Mouse (Mus musculus) embryonic facial prominence, embryonic 11.5 days (tissue): ENCODE data around the gene Rsad2. TPM values are rescaled to one million over a fixed set of nuclear protein-coding genes. Genes with fewer than 3 reads are reported as not detected.
"Not testable (repeated sequence)": the region's sequence is repeated elsewhere in the genome, so short reads cannot be mapped to it uniquely, and the experiment has no call there.

ENCODE experiments used
- ATAC-seq: fragments of 200-750 bp; cut with Nextera tagmentation; replicated peaks from 2 replicates; pipeline ENCODE4 v1.8.0; 2017; ENCODE audit warnings: low read depth; ENCODE audit not compliant: insufficient number of reproducible peaks, low FRiP score, low TSS enrichment
- DNase-seq: peaks from one replicate; pipeline ENCODE4 v3.0.0-alpha.2; 2015; ENCODE audit warnings: low spot score
- H3K27ac ChIP-seq: fragments of 300-500 bp; sonication (generic); replicated peaks from 2 replicates; pipeline ENCODE4 v1.5.1; 2014; ENCODE audit warnings: mild to moderate bottlenecking, low read depth, low read length, control low read depth
- H3K27me3 ChIP-seq: fragments of 300-500 bp; sonication (generic); 2 replicates; pipeline ENCODE4 v1.6.1; 2014; ENCODE audit warnings: mild to moderate bottlenecking, low read length, moderate library complexity, mixed read lengths; ENCODE audit not compliant: control insufficient read depth, insufficient read depth
- H3K36me3 ChIP-seq: fragments of 300-500 bp; sonication (generic); replicated peaks from 2 replicates; pipeline ENCODE4 v1.6.1; 2014; ENCODE audit warnings: low read depth, mild to moderate bottlenecking, low read length, moderate library complexity, mixed read lengths; ENCODE audit not compliant: control insufficient read depth, insufficient read depth
- H3K4me1 ChIP-seq: fragments of 300-500 bp; sonication (generic); 2 replicates; pipeline ENCODE4 v1.6.1; 2014; ENCODE audit warnings: low read length, mixed read lengths; ENCODE audit not compliant: control insufficient read depth, insufficient read depth
- H3K4me2 ChIP-seq: fragments of 300-500 bp; sonication (generic); 2 replicates; pipeline ENCODE4 v1.6.1; 2014; ENCODE audit warnings: low read depth, mild to moderate bottlenecking, control low read depth, low read length, moderate library complexity
- H3K4me3 ChIP-seq: fragments of 300-500 bp; sonication (generic); 2 replicates; pipeline ENCODE4 v1.5.1; 2014; ENCODE audit warnings: low read depth, low read length, control low read depth
- H3K9ac ChIP-seq: fragments of 300-500 bp; sonication (generic); replicated peaks from 2 replicates; pipeline ENCODE4 v1.6.1; 2014; ENCODE audit warnings: mild to moderate bottlenecking, control low read depth, low read length
- H3K9me3 ChIP-seq: fragments of 300-500 bp; sonication (generic); replicated peaks from 2 replicates; pipeline ENCODE4 v1.6.1; 2016; ENCODE audit warnings: mild to moderate bottlenecking, low read length, inconsistent platforms, mixed read lengths; ENCODE audit not compliant: control insufficient read depth
- WGBS: fragments of 180-500 bp; shearing (Covaris S2); extraction: QIAGEN DNeasy Blood & Tissue Kit; methylation state at CpG from one replicate; pipeline ENCODE4 v1.1.7; 2014; 5-methylcytosine and 5-hydroxymethylcytosine counted together
- polyA plus RNA-seq: library from polyadenylated mRNA; unstranded; fragments of >200 nt; fragmentation: Nextera tagmentation; extraction: Ambion mirVana; gene quantifications from 2 replicates; pipeline ENCODE4 v1.2.1, GENCODE M21; 2014

Rsad2 gene
- polyA plus RNA-seq, 1 experiment from 2014 or later = 1.0 TPM

DNA sequence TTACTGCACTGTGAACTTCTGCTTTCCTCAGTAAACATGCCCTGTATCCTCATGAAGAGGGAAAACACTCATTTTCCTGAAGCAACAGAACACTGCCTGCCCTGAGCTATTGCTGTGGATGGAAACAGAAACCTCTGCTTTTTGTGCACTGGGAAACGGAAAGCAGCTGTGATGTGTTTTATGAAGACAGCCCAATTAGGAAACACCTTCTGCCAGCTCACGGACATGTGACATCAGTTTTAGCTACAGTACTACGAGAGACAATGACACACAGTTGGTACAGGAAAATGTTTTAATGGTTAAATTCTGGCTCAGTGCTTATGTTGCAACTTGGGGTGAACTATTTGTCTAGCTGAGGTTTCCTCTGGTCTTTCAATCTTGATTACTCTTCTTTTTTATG, 16.9 kb downstream of the Rsad2 start:
- no peak overlapping the region for H3K4me3 ChIP-seq
- no peak overlapping the region for H3K27ac ChIP-seq
- no peaks in the 10 kb centered on the region for H3K4me1 ChIP-seq
- WGBS = 67% methylated on average over 3 of the region's 3 CpGs
- H3K36me3 ChIP-seq = no peaks in the 10 kb centered on the region
- no peak overlapping the region for H3K9ac ChIP-seq
- ATAC-seq = no peak
- no peaks in the 10 kb centered on the region for H3K9me3 ChIP-seq
- DNase-seq = no peak
- H3K27me3 ChIP-seq = no peaks in the 10 kb centered on the region
- H3K4me2 ChIP-seq = no peak overlapping the region

- Histone ChIP-seq H3K4me2 (no peak overlapping the region), H3K36me3 (no peaks in the 10 kb centered on the region), H3K9ac (no peak overlapping the region), H3K27me3 (no peaks in the 10 kb centered on the region), H3K4me1 (no peaks in the 10 kb centered on the region), H3K9me3 (no peaks in the 10 kb centered on the region), H3K27ac (no peak overlapping the region), H3K4me3 (no peak overlapping the region)
- 73% methylated on average over 3 of the region's 3 CpGs for WGBS
- no peak for DNase-seq
- no peak for ATAC-seq
Measured at GRCm38 (mm10) chr12:26437950-26438349, 18.3 kb downstream of the Rsad2 start.

- Histone ChIP-seq H3K27me3 (no peaks in the 10 kb centered on the region), H3K27ac (no peak overlapping the region), H3K36me3 (no peaks in the 10 kb centered on the region), H3K4me3 (no peak overlapping the region), H3K9ac (no peak overlapping the region), H3K4me2 (no peak overlapping the region), H3K4me1 (no peaks in the 10 kb centered on the region), H3K9me3 (no peaks in the 10 kb centered on the region)
- whole genome bisulfite sequencing = 93% methylated on average over 4 of the region's 4 CpGs
- ATAC-seq = no peak
- DNase-seq = no peak
Measured at GRCm38 (mm10) chr12:26436334-26436733, 19.9 kb downstream of the Rsad2 start.

- not testable (repeated sequence) for DNase-seq
Measured at GRCm38 (mm10) chr12:26428771-26429170, 27.5 kb downstream of the Rsad2 start.

GRCm38 (mm10) chr12:26424841-26425240, 31.4 kb downstream of the Rsad2 start:
- H3K4me3 ChIP-seq = no peak overlapping the region
- DNase-seq = peak; percentile 82

More at GRCm38 (mm10) chr12:26428771-26429170, 27.5 kb downstream of the Rsad2 start:
- ATAC-seq, H3K36me3 ChIP-seq, H3K9me3 ChIP-seq, H3K4me2 ChIP-seq, H3K27ac ChIP-seq, H3K4me1 ChIP-seq, H3K27me3 ChIP-seq, H3K9ac ChIP-seq, H3K4me3 ChIP-seq: not testable (repeated sequence)
- WGBS = 88% methylated on average over 2 of the region's 2 CpGs

DNA sequence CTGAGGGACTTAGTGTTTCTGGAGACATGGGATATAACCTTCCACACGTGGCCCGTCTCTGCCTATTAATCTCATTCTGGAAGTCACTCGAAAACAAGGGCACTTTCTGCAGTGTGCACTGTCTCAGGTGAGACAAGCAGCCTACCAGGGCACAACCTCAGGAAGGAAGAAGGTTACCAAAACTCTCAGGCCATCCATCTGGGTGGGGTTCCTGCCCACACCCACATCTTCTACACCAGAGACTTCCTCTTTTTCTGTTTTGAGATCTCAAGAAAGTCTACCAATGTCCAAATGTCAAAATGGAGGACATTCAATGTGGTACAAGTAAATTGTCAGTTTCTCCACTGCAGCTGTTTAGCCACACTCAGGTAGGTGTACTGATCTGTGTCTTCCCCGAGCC, 37.9 kb downstream of the Rsad2 start:
- no peak overlapping the region for H3K4me2 ChIP-seq
- no peaks in the 10 kb centered on the region; the same call in 1 of the 2 replicates for H3K4me1 ChIP-seq
- H3K36me3 ChIP-seq = no peaks in the 10 kb centered on the region
- no peaks in the 10 kb centered on the region for H3K9me3 ChIP-seq
- no peak overlapping the region for H3K9ac ChIP-seq
- H3K27me3 ChIP-seq = no peaks in the 10 kb centered on the region
- 87% methylated on average over 4 of the region's 4 CpGs for WGBS
- ATAC-seq (no peak), DNase-seq (no peak)
- no peak overlapping the region for H3K4me3 ChIP-seq
- H3K27ac ChIP-seq = no peak overlapping the region

More at GRCm38 (mm10) chr12:26424841-26425240, 31.4 kb downstream of the Rsad2 start:
- Histone ChIP-seq H3K27ac (no peak overlapping the region), H3K27me3 (no peaks in the 10 kb centered on the region), H3K36me3 (no peaks in the 10 kb centered on the region), H3K9me3 (no peaks in the 10 kb centered on the region), H3K4me2 (no peak overlapping the region), H3K9ac (no peak overlapping the region), H3K4me1 (no peaks in the 10 kb centered on the region)
- ATAC-seq = no peak
- WGBS = 93% methylated on average over 2 of the region's 2 CpGs

- DNase-seq (no peak), ATAC-seq (no peak)
- Histone ChIP-seq H3K27ac (no peak overlapping the region), H3K9ac (no peak overlapping the region), H3K36me3 (no peaks in the 10 kb centered on the region), H3K4me1 (no peaks in the 10 kb centered on the region; the same call in 1 of the 2 replicates), H3K27me3 (no peaks in the 10 kb centered on the region), H3K4me3 (no peak overlapping the region), H3K9me3 (no peaks in the 10 kb centered on the region), H3K4me2 (no peak overlapping the region)
- 65% methylated on average over 7 of the region's 7 CpGs for WGBS
Measured at GRCm38 (mm10) chr12:26416636-26417295, 39.5 kb downstream of the Rsad2 start.

DNA sequence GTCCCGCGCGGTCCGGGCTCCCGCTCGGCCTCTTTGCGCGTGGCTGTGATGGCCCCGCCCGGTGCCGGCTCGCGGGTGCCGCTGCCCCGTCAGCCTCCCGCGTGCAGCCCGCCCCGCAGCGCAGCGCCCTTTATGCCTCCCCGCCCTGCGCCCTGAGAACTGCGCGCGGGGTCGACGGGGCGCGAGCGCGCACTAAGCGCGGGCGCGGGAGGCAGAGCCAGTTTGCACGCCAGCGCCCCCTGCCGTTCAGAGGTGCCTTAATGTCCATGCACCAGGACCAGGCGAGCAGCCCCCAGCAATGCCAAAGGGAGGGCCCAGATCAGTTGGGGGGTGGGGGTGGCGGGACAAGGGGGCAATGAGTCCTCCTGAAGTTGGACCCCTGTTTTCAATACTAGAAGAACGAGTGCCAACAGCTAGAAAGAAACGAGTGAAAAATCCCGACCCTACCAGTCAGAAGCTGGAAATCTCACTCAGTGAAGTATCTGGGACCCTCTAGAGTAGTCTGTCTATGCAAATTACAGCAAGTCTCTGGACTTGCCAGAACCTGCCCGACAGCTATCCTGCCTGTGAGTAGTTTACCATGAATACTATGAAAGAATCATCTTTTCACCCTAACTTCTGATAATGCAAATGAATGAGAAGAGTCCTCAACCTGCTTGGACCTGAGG, 41.0 kb downstream of the Rsad2 start, which contains the start of gene Rnf144a:
TSS of gene Rnf144a (minus strand) at position 151 of the 668 bp plus-strand sequence.
- H3K4me1 ChIP-seq = no peaks in the 10 kb centered on the region; the same call in 1 of the 2 replicates
- H3K27me3 ChIP-seq = no peaks in the 10 kb centered on the region
- H3K9ac ChIP-seq = peak within 1 kb of the TSS; percentile 99
- no peaks in the 10 kb centered on the region for H3K36me3 ChIP-seq
- H3K9me3 ChIP-seq = no peaks in the 10 kb centered on the region
- peak within 1 kb of the TSS; percentile 72 for H3K4me2 ChIP-seq
- peak within 1 kb of the TSS; percentile 73 for H3K27ac ChIP-seq
- under 1% methylated on average over 45 of the region's 45 CpGs for WGBS
- peak within 1 kb of the TSS; percentile 91 for H3K4me3 ChIP-seq
- DNase-seq (peak; percentile 94), ATAC-seq (peak; percentile 82)
